Mouse (Mus musculus) midbrain, postnatal 0 days (tissue): ENCODE data around the gene Galnt14. TPM values are rescaled to one million over a fixed set of nuclear protein-coding genes. Genes with fewer than 3 reads are reported as not detected.

Source experiments
- ATAC-seq: fragments of 200-750 bp; cut with Nextera tagmentation; 2 replicates; pipeline ENCODE4 v1.8.0; 2017; ENCODE audit warnings: moderate number of reproducible peaks, mild to moderate bottlenecking, moderate TSS enrichment, moderate library complexity; ENCODE audit not compliant: low FRiP score
- DNase-seq: peaks from one replicate; pipeline ENCODE4 v3.0.0-alpha.2; 2015; ENCODE audit warnings: low spot score
- H3K27ac ChIP-seq: fragments of 300-500 bp; sonication (generic); 2 replicates; pipeline ENCODE4 v1.5.1; 2014; ENCODE audit warnings: low read depth, mild to moderate bottlenecking, low read length, mixed read lengths
- H3K27me3 ChIP-seq: fragments of 300-500 bp; sonication (generic); 2 replicates; pipeline ENCODE4 v1.6.1; 2014; ENCODE audit warnings: low read length, control low read depth, mixed read lengths; ENCODE audit not compliant: insufficient read depth
- H3K36me3 ChIP-seq: fragments of 300-500 bp; sonication (generic); 2 replicates; pipeline ENCODE4 v1.6.1; 2014; ENCODE audit warnings: low read length, control low read depth, mixed read lengths; ENCODE audit not compliant: insufficient read depth
- H3K4me1 ChIP-seq: fragments of 300-500 bp; sonication (generic); 2 replicates; pipeline ENCODE4 v1.6.1; 2014; ENCODE audit warnings: mild to moderate bottlenecking, control low read depth, antibody characterized with exemption, low read length, mixed read lengths; ENCODE audit not compliant: insufficient read depth
- H3K4me2 ChIP-seq: fragments of 300-500 bp; sonication (generic); 2 replicates; pipeline ENCODE4 v1.6.1; 2014; ENCODE audit warnings: low read depth, mild to moderate bottlenecking, low read length, mixed read lengths; ENCODE audit not compliant: poor library complexity, severe bottlenecking
- H3K4me3 ChIP-seq: fragments of 300-500 bp; sonication (generic); 2 replicates; pipeline ENCODE4 v1.5.1; 2014; ENCODE audit warnings: low read depth, mild to moderate bottlenecking, low read length, moderate library complexity
- H3K9ac ChIP-seq: fragments of 300-500 bp; sonication (generic); replicated peaks from 2 replicates; pipeline ENCODE4 v1.6.1; 2014; ENCODE audit warnings: mild to moderate bottlenecking, low read length, moderate library complexity, mixed read lengths; ENCODE audit not compliant: poor library complexity, severe bottlenecking
- H3K9me3 ChIP-seq: fragments of 300-500 bp; sonication (generic); 2 replicates; pipeline ENCODE4 v1.6.1; 2016; ENCODE audit warnings: low read length, control low read depth
- CTCF ChIP-seq: IDR thresholded peaks from 2 replicates; pipeline ENCODE4 v1.5.1; 2016; ENCODE audit warnings: antibody characterized with exemption, mild to moderate bottlenecking
- WGBS: fragments of 180-500 bp; shearing (Covaris S2); extraction: QIAGEN DNeasy Blood & Tissue Kit; methylation state at CpG from one replicate; pipeline ENCODE4 v1.1.7; 2014; 5-methylcytosine and 5-hydroxymethylcytosine counted together
- polyA plus RNA-seq: library from polyadenylated mRNA; unstranded; fragments of >200 nt; fragmentation: Nextera tagmentation; extraction: Ambion mirVana; gene quantifications from 2 replicates; pipeline ENCODE4 v1.2.1, GENCODE M21; 2015
- total RNA-seq: library from RNA; depleted of rRNA; stranded (reverse); fragments of >200 nt; gene quantifications from 2 replicates; pipeline ENCODE4 v1.2.3, GENCODE M21; 2014

Galnt14 gene
- total and polyA plus RNA-seq, 2 experiments from 2014 or later: 18.9 to 22.0 TPM

DNA sequence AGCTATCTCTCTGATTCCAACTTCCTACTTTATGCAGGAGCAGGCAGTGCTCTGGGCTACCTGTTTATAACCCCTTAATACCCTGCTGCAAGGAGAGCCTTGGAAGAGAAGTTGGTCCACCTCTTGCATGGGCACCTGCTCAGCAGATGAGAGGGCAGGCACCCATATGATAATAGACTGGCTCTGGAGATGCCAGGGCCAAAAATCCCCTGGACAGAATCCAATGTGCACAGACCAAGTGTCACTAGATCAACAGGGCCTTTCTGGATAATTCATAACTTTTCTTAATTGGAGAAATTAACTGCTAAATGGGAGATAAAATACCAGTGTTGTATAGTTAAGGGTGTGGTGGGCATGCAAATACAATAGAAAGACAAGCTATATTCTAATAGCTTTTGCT lies 6.7 kb downstream of the Galnt14 start:
- no peaks in the 10 kb centered on the region for H3K27me3 ChIP-seq
- peaks cover 15% of the 10 kb centered on the region; the same call in 1 of the 2 replicates for H3K4me1 ChIP-seq
- no peak overlapping the region for H3K9ac ChIP-seq

DNA sequence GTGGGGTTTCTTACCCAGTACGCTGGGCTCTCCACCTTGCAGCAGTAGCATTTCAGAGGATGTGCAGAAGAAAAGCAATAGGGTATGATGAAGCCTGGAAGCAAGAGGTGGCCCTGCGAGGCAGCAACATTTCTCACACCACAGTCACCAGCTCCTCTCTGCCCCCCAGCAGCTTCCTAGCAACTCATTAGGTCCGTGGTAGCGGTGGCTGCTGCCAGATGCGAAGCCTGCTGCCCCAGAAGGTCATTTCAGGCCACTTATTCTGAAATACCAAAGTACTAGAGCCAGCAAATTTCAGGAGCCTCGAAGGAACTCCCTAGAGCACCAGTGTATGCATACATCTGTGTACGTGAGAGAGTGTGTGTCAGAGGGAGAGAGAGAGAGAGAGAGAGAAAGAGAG lies 9.2 kb downstream of the Galnt14 start:
- H3K27me3 ChIP-seq: no peaks in the 10 kb centered on the region
- H3K4me2 ChIP-seq: no peak overlapping the region
- no peak overlapping the region for H3K4me3 ChIP-seq
- no peaks in the 10 kb centered on the region for H3K9me3 ChIP-seq
- WGBS: 18% methylated on average over 7 of the region's 7 CpGs
- H3K36me3 ChIP-seq: no peaks in the 10 kb centered on the region
- DNase-seq (no peak), ATAC-seq (no peak)
- no peak overlapping the region for H3K9ac ChIP-seq
- peaks cover 15% of the 10 kb centered on the region; the same call in 1 of the 2 replicates for H3K4me1 ChIP-seq
- no peak overlapping the region for H3K27ac ChIP-seq
- TF ChIP-seq CTCF: no peak

More for the DNA sequence above, 6.7 kb downstream of the Galnt14 start:
- no peak for TF ChIP-seq CTCF
- no peak overlapping the region for H3K4me3 ChIP-seq
- ATAC-seq (no peak), DNase-seq (no peak)
- no peak overlapping the region for H3K4me2 ChIP-seq
- H3K27ac ChIP-seq: no peak overlapping the region
- H3K9me3 ChIP-seq: no peaks in the 10 kb centered on the region
- no peaks in the 10 kb centered on the region for H3K36me3 ChIP-seq

GRCm38 (mm10) chr17:73699881-73700280 lies 10.4 kb downstream of the Galnt14 start:
- ATAC-seq: no peak
- Histone ChIP-seq H3K27ac (no peak overlapping the region), H3K4me2 (no peak overlapping the region), H3K27me3 (no peaks in the 10 kb centered on the region), H3K9ac (no peak overlapping the region), H3K4me3 (no peak overlapping the region), H3K36me3 (no peaks in the 10 kb centered on the region), H3K4me1 (peaks cover 15% of the 10 kb centered on the region; the same call in 1 of the 2 replicates), H3K9me3 (no peaks in the 10 kb centered on the region)
- 28% methylated on average over 6 of the region's 6 CpGs for WGBS
- TF ChIP-seq CTCF: no peak
- DNase-seq: no peak

- no peaks in the 10 kb centered on the region for H3K27me3 ChIP-seq
- H3K36me3 ChIP-seq: no peaks in the 10 kb centered on the region
- no peak overlapping the region for H3K4me3 ChIP-seq
- no peak overlapping the region for H3K9ac ChIP-seq
- H3K9me3 ChIP-seq: no peaks in the 10 kb centered on the region
- no peak; the same call in 1 of the 2 replicates for ATAC-seq
- no peak for TF ChIP-seq CTCF
- no peak overlapping the region for H3K4me2 ChIP-seq
- no peak overlapping the region for H3K27ac ChIP-seq
- DNase-seq: no peak
- no peaks in the 10 kb centered on the region; the same call in 1 of the 2 replicates for H3K4me1 ChIP-seq
- 78% methylated on average over 3 of the region's 3 CpGs for WGBS
Observed at GRCm38 (mm10) chr17:73694206-73694952, 15.9 kb downstream of the Galnt14 start.

DNA sequence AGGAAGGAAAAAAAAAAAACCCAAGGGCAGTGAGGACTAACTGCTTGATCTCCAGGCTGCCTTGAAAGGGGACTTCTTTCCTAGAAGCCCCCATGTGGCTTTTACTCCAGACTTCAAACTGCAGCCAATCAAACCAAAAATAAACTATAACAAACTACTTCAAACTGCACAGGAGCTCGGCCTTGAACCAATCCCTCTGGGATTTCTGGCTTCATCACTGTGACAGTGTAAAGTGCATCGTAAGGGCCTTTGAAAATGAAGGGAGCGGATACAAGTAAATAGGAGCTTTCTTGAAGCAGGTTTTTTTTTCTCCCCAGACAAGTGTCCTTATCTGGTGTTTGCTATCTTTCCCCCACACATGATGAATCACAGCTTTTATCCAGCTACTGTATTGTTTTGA lies 22.0 kb downstream of the Galnt14 start:
- H3K27me3 ChIP-seq: no peaks in the 10 kb centered on the region
- no peaks in the 10 kb centered on the region for H3K9me3 ChIP-seq
- no peak overlapping the region for H3K4me2 ChIP-seq
- ATAC-seq: 0 out of 2 replicates have a peak, but pooled peaks have one; percentile 10
- 0 out of 2 replicates have a peak, but pooled peaks cover 3% of the 10 kb centered on the region for H3K4me1 ChIP-seq
- TF ChIP-seq CTCF: no peak
- 52% methylated on average over 3 of the region's 3 CpGs for WGBS
- H3K27ac ChIP-seq: no peak overlapping the region
- no peak for DNase-seq
- H3K4me3 ChIP-seq: no peak overlapping the region
- no peaks in the 10 kb centered on the region for H3K36me3 ChIP-seq
- H3K9ac ChIP-seq: no peak overlapping the region

GRCm38 (mm10) chr17:73686292-73686691 lies 24.0 kb downstream of the Galnt14 start:
- no peaks in the 10 kb centered on the region for H3K27me3 ChIP-seq
- H3K4me3 ChIP-seq: no peak overlapping the region
- 0 out of 2 replicates have a peak, but pooled peaks cover 3% of the 10 kb centered on the region for H3K4me1 ChIP-seq
- H3K4me2 ChIP-seq: no peak overlapping the region
- H3K9me3 ChIP-seq: no peaks in the 10 kb centered on the region
- WGBS: 80% methylated on average over 8 of the region's 8 CpGs
- H3K9ac ChIP-seq: no peak overlapping the region
- no peak for TF ChIP-seq CTCF
- ATAC-seq (no peak), DNase-seq (no peak)
- no peak overlapping the region for H3K27ac ChIP-seq
- H3K36me3 ChIP-seq: no peaks in the 10 kb centered on the region
